Mouse (Mus musculus) embryo, embryonic 10.5 days (tissue): ENCODE results near the gene Glmp.
A peak's percentile ranks its signal among the peaks of the same experiment; 100 is the strongest.
"Not testable (repeated sequence)": the region's sequence is repeated elsewhere in the genome, so short reads cannot be mapped to it uniquely, and the experiment has no call there.

Source experiments
- DNase-seq: peaks from one replicate; pipeline ENCODE4 v3.0.0-alpha.2; 2015; ENCODE audit warnings: low spot score

Glmp gene

DNA sequence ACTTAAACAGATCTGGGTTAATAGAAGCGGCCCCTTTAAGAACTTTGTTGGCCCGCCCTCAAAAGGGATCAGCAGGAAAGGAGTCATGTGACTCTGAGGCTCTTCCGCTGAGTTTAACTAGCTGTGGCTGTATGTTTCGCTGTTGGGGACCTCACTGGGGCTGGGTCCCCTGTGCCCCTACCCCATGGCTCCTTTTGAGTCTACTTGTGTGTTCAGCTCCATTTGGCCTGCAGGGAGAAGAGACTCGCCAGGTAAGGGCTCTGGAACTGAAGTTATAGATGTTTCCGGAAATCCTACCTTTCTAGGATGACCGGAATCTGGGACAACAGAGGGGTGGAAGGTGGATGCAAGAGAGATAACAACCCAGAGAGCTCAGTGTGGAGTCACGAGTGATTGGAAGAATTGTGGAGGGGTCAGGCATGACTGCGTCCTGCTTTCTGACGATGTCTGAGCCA, at the start of gene Glmp:
Glmp (plus strand) TSS at position 73 of the 455 bp plus-strand sequence.
- peak; percentile 86 for DNase-seq

DNA sequence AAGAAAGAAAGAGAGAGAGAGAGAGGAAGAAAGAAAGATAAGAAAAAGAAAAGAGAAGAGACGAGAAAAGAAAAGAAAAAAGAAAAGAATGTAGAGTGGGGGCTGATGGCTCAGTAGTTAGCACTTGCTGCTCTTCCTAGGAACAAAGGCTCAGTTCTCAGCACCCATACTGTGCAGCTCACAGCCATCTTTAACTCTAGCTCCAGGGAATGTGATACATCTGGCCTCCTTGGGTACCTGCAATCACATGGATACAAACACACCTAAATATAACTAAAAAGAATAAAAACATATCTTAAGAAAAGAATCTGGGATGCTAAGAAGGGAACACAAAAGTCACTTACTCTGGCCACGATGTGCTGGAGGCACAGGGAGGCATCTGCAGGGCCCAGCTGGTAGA, 48.7 kb upstream of the Glmp start:
- DNase-seq, result no peak

DNA sequence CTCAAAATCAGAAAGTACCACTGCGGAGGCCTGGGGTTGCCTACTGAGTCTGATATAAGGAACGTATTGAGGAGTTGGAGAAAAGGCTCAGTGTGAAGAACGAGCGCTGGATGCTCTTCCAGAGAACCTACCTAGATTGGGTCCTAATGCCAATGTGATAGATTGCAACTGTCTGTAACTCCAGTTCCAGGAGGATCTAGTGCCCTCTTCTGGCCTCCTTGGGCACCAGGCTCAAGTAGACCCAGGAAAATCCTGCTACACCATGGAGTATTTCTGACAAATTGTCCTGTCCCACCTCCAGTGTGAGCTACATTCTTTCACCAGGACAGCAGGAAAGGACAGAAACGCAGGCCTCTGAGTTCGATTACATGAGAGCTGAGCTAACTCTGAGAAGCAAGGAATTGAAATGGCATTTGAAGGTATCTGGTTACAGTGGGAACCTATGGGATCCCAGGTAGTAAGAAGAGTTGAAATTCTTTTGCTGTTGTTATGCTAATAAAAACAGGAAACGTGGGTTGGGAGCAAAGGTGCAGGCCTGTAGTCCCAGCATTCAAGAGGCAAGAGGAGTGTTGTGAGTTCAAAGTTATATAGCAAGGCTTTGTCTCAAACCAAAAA, 48.2 kb upstream of the Glmp start:
- peak; percentile 52 for DNase-seq

DNA sequence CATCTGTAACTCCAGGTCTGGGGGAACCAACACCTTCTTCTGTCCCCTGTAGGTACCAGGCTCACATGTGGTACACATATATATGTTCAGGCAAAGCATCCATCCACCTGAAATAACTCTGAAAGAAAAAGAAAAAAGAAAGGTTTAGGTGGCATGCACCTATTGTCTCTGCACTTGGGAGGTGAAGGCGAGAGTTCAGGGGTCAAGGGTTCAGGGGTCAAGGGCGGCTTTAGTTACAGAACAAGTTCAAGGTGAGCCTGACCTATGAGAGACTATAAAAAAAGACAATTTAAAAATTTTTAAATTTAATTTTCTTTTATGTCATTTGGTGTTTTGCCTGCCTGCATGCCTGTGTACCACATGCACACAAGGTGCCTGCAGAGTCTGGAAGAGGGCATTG, 44.8 kb upstream of the Glmp start:
- DNase-seq, result no peak

DNA sequence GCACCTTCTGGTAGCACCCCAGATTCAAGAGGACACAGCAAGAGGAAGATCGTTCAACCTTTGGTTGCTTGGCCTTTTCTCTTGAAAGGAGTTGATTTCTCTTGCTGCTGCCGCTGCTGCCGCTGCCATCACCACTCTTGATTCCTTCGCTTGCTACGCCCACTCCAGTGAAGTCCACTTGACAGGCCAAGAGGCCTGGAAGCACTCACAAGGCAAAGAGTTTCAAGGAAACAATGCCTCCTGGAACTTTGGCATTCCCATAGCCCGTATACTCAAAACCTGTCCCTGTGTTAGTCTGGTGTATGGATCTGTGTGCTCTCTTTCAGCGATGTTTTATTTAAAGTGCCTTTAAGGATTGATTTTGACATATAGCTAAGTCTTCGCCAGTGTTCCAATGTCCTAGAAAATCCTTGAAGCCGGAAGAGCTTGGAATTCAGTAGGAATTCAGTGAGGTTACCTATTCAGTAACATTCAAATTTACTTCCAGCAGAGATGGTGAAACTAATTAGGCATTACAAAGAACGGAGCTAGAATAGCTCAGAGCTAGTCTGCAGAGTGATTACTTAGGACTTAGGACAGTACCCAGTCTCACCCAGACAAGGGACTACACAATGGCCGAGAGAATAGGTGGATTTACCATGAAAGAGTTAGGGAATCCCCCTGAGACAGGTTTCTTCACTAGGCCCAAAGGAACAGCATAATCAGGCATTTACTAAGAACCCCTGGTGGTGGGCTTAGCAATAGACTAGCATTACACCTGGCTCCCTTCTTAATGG, 43.5 kb upstream of the Glmp start:
- DNase-seq, result not testable (repeated sequence)

DNA sequence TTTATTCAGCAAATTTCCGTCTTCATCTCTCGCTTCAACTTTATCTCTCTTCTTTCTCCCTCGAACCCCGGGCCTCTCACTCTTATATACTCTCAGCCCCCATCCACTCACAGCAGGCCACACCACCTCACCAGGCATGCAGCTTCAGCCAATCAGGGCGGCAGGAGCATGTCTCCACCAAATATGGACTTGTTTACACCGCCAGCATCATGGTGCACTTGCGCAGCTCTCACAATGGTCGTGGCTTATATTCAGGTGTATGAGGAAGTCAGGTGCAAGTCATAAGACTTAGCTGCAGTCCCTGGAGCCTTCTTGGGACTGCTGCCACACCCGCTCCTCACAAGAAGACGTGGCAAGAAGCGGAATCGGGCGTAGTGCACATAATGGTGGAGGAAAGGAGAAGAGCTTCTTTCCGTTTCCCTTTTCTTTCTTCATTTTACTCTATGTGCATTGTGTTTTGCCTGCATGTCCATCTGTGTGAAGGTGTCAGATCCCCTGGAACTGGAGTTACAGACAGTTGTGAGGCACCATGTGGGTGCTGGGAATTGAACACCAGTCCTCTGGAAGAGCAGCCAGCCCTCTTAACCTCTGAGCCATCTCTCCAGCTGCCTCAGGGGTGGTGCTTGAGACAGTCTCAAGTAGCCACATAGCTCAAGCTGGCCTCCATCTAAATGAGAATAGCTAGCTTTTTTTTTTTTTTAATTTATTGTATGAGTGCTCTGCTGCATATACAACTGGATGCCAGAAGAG, 39.8 kb upstream of the Glmp start:
- DNase-seq, result not testable (repeated sequence)

DNA sequence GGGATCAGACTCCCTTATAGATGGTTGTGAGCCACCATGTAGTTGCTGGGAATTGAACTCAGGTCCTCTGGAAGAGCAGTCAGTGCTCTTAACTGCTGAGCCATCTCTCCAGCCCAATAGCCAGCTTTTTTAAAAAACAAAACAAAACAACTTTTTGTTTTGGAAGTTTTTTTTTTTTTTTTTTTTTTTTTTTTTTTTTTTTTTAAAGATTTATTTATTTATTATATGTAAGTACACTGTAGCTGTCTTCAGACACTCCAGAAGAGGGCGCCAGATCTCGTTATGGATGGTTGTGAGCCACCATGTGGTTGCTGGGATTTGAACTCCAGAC, 39.3 kb upstream of the Glmp start:
- not testable (repeated sequence) for DNase-seq

DNA sequence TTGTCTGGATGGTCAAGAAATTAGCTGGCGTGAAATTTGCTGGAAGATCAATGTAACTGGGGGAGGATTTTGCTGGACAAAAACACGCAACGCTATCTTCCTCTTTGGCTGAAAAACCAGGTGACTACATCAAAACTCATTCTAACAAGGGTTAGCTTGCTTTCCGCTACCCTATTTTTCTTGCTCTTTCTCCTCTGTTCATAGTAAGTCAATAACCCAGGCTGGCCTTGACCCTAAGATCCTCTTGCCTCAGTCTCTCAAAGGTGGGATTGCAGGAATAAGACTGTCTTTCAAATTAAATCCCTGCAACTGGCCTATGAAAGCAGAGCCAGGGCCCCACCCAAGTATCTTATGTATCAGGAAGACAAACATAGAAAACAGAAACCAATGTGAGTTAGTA, 37.7 kb upstream of the Glmp start, which contains the start of gene Gm38392:
Gm38392 (minus strand) TSS at position 101 of the 400 bp plus-strand sequence.
- no peak for DNase-seq

DNA sequence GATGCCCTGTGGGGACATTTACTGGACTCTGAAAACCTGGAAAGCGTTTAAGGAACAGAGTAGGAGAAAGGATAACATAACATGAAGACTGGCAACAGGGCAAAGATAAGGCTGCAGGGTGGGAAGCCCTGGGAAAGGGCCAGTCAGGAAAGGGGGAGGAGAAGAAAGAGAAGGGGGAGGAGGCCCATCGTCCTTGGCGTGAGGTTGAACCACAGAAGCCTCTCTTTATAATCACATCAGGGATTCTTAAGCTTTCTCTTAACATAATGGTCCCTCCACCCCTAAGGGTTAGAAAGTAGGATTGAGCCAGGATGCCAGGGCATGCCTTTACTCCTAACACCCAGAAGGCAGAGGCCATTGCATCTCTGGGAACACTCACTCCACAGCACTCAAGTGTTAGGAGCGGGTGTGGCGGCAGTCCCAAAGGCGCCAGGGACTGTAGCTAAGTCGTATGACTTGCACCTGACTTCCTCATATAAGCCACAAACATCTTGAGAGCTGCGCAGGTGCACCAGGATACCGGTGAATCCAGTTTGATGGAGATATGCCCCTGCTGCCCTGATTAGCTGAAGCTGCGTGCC, 36.6 kb upstream of the Glmp start:
- DNase-seq, result not testable (repeated sequence)

DNA sequence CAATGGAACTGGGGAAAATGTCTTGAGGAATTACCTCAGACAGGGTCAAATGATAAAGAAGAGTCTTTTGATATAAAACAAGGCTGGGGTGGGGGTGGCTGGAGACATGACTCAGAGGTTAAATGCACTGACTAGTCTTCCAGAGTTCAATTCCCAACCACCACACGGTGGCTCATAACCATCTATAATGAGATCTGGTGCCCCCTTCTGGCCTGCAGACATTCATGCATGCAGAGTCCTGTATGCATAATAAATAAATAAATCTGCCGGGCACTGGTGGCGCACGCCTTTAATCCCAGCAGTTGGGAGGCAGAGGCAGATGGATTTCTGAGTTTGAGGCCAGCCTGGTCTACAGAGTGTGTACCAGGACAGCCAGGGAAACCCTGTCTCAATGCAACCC, 32.9 kb upstream of the Glmp start:
- DNase-seq, result peak; percentile 49

DNA sequence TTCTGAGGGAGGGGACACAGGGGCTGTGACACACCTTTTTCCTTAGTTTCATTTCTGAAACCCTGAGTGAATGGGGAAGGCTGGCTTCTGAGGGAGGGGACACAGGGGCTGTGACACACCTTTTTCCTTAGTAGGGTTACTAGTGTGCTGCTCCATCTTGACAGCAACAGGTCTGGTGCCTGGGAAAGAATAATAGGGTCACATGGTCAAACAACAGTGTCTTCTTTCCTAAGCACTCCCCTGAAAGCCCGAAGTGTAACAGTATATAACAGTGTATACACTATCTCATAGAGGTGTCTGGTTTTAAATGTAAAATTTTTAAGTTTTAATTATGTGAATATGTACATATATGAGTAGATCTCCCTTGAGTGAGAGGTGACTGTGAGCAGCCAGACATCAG, 29.6 kb upstream of the Glmp start:
- not testable (repeated sequence) for DNase-seq

DNA sequence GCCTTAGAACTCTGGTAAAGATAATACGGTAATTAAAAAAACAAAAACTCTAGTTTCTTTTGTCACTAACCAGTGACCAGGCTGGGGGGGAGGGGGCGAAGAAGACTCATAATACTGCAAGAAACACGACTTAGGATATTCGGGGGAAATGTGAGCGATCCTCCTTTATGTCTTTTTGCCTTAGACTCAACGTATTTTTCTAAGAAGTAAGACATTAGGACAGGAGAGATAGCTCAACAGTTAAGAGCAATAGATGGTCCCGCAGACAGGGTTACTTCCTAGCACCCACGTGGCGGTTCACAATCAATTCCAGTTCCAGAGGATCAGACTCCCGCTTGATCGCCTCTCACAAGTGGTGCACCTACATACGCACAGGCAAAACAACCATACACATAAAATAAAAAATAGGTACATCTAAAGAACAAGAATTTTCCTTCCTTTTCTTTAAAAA, 28.7 kb upstream of the Glmp start:
- no peak for DNase-seq

DNA sequence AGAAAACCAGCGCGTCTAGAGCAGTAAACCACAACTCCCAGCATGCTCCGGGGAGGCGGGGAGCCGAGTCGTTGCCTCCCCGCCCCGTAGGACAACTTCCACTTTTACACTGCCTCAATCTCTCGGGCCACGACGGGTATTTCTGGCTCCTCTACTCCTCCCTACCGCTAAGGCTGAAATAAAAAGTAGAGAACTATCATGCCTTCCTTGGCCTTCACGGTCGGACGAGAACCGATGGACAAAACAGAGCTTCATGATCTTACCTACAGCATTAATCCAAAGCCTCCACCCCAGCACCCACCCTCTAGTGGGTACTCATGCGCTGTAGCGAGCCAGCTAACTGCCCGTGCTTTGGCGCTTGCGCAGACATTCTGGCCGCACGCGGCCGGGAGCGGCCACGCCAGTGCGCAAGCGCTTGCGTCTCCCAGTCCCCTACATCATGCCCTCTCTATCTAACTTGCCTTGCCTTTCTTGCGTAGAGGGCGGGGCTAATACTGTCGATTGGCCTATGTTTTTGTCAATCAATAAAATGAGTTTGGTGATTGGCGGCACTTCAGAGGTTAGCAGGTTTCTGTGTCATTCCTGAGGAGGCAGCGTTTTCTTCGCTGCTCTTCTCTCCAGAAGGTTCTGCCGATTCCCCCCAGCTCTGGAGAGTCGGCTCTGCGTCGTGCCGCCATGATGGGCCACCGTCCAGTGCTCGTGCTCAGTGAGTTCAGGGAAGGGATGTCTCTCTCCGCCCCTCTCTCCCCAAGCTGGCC, 28.1 kb upstream of the Glmp start, which contains the start of the genes Tsacc and Cct3:
Tsacc (minus strand) TSS at position 439 of the 758 bp plus-strand sequence.
Cct3 (plus strand) TSS at position 556 of the 758 bp plus-strand sequence.
- peak; percentile 99 for DNase-seq

DNA sequence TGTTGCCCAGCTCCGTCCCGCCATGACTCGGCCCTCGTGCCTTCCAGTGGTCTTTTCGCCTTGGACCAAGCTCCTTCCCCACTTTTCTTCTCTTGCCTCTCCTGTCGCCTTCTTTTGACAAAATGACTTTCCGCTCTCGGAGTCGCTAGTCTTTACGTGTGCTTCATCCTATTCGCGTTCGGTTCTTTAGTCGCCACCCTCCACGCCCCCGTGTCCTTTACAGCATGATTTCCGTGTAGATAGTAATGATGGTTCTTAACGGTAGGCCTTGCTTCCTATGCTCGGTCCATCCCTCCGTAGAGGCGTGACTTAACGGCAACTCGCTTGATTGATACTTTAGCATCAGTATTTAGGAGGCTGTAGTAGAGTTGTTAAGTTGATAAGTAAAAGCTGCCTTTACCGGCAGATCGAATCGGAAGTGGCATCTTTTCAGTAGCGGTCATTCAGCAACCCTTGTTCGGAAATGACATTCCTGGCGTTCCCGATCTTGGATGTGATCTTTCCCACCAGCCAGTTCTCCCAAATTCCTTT, 27.4 kb upstream of the Glmp start:
- DNase-seq, result peak; percentile 53

DNA sequence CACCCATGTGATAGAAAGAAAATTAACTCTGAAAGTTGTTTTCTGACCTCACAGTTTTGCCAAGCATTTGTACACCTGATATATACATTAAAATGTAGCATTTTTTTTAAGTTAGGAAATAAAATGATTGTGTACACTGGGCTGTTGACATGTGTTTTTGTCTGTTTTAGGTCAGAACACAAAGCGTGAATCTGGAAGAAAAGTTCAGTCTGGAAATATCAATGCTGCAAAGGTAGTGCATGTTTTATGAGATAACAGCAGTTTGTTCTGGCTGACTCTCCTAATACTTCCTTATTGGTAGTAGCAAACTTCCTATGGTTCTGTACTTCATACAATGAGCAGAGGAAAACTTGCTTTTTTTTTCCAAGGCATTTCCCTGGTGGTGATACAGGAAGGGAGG, 25.7 kb upstream of the Glmp start:
- no peak for DNase-seq

DNA sequence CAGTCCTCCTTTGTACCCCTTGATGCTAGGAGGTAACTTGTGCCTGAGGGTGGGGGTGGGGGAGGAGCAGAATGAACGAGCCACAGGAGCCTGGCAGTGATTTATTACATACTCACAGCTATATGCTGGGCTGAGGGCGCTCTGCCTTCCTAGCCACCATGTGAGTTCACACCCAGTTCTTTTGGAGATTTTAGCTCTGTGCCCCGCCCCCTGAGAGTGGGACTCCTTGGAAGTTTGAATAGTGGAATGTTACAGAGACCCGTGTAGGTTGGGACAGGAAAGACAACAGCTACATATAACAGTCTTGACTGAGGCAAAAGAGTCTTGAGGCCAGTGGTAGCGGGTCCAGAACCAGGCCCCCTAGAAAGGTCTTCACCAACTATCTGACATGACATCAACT, 4.1 kb downstream of the Glmp start:
- DNase-seq, result no peak

DNA sequence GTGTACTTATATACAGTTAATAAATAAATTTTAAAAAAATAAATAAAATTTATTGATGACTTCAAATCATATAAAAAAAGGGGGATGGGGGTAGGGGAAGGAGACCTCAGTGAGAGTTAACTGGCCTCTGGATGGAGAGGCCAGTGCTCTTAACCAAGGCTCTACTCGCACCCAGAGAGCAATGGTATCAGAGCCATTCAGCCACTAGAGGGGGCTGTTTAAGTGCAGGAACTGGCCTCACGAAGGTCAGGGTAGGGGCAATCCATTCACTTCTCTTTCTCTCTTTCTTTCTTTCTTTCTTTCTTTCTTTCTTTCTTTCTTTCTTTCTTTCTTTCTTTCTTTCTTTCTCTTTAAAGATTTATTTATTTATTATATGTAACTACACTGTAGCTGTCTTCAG, 6.5 kb downstream of the Glmp start:
- peak; percentile 73 for DNase-seq

DNA sequence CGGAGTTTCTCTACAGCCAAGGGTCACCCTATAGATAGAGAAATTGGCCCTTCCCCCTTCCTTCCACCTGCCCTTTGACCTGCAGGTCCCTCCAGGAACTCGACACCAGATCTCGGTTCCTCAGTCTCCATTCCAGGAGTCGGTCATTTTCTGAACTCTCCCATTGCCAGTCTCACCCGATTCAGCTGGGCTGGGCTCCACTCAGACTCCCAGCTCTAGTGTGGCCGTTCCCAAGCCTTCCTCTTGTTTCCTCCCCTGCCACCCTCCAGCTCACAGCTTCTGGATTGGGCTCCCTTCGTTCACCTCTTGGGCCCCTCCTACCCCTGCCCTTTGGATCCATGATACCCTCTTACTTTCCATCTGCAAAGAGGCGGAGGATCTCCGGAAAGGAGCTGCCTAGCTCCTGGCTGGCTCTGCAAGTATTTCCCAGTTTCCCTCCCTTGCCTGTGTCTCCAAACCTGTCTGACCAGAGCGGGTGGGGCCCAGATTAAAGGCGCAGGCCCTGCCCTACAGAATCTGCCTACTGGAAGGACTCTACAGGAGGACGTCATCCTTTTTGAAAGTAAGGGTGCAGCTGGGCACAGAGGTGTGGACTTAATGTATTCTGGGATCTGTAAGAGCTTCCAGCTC, 9.3 kb downstream of the Glmp start:
- DNase-seq, result no peak

DNA sequence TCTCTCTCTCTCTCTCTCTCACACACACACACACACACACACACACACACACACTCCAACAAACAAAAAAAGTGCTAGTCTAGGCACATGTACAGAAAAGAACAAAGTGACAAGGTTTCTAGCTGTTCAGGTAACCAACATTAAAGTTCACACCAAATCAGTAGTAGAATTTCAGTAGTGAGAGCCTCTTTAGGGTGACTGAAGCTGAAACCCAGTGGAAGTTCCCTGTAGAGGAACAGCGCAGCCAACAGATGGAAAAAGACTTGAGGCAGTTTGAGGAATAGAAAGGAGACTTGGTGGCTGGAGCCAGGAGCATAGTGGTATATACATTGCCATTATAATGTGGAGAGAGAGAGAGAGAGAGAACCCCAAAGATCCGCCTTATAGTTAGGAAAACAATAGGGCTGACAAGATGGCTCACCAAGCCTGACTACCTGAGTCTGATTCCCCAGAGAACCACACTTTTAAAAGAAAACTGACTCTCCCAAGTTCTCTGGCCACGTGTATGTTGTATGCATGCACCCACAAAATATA, 10.1 kb downstream of the Glmp start:
- DNase-seq, result peak; percentile 22

DNA sequence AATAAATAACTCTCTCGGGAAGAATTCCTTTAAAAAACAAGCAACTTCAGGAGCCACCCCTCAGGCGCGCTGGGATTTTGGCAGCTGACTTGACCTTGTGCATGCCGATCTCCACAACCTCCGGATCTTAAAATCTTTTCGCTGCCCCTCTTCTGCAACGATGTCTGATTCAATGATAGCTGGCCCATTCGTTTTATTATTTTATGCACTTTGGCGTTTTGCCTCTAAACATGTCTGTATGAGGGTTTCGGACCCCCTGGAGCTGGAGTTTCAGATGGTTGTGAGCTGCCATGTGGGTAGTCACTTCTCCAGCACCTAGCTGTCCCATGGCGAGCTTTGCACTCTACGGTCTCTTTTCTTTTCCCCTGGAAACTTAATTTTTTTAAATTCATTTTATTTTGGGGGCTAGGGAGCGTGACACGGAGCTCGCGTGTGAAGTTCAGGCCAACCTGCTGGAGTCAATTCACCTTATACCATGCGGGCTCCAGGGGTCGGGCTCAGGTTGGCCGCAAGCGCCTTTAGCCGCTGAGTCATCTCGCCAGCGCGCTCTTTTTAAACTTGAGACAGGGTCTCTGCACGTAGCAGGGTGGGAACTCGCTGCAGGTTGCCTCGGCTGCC, 10.7 kb downstream of the Glmp start:
- no peak for DNase-seq
